Mouse (Mus musculus) hindbrain, embryonic 13.5 days (tissue): ENCODE data around the gene Sart1. TPM values are rescaled to one million over a fixed set of nuclear protein-coding genes. Genes with fewer than 3 reads are reported as not detected.
"Not testable (repeated sequence)": the region's sequence is repeated elsewhere in the genome, so short reads cannot be mapped to it uniquely, and the experiment has no call there.

Experiments used
- ATAC-seq: fragments of 200-750 bp; cut with Nextera tagmentation; 2 replicates; pipeline ENCODE4 v1.8.0; 2017; ENCODE audit warnings: moderate TSS enrichment; ENCODE audit not compliant: low FRiP score
- H3K27ac ChIP-seq: fragments of 300-500 bp; sonication (generic); 2 replicates; pipeline ENCODE4 v1.5.1; 2015; ENCODE audit warnings: inconsistent platforms, mild to moderate bottlenecking, moderate library complexity
- H3K27me3 ChIP-seq: fragments of 300-500 bp; sonication (generic); 2 replicates; pipeline ENCODE4 v1.6.1; 2015; ENCODE audit warnings: mild to moderate bottlenecking, inconsistent platforms
- H3K36me3 ChIP-seq: fragments of 300-500 bp; sonication (generic); 2 replicates; pipeline ENCODE4 v1.6.1; 2015; ENCODE audit warnings: mild to moderate bottlenecking, inconsistent platforms
- H3K4me1 ChIP-seq: fragments of 300-500 bp; sonication (generic); replicated peaks from 2 replicates; pipeline ENCODE4 v1.6.1; 2015; ENCODE audit warnings: inconsistent platforms
- H3K4me2 ChIP-seq: fragments of 300-500 bp; sonication (generic); 2 replicates; pipeline ENCODE4 v1.6.1; 2015; ENCODE audit warnings: inconsistent platforms, mild to moderate bottlenecking, moderate library complexity
- H3K4me3 ChIP-seq: fragments of 300-500 bp; sonication (generic); 2 replicates; pipeline ENCODE4 v1.5.1; 2015; ENCODE audit warnings: mild to moderate bottlenecking, inconsistent platforms
- H3K9ac ChIP-seq: fragments of 300-500 bp; sonication (generic); 2 replicates; pipeline ENCODE4 v1.6.1; 2015; ENCODE audit warnings: mild to moderate bottlenecking, inconsistent platforms
- H3K9me3 ChIP-seq: fragments of 300-500 bp; sonication (generic); 2 replicates; pipeline ENCODE4 v1.6.1; 2016; ENCODE audit warnings: inconsistent platforms
- WGBS: fragments of 180-500 bp; shearing (Covaris S2); methylation state at CpG from one replicate; pipeline ENCODE4 v1.1.7; 2015; 5-methylcytosine and 5-hydroxymethylcytosine counted together
- polyA plus RNA-seq: library from polyadenylated mRNA; unstranded; fragments of >200 nt; fragmentation: Nextera tagmentation; extraction: Ambion mirVana; gene quantifications from 2 replicates; pipeline ENCODE4 v1.2.1, GENCODE M21; 2015

Sart1 gene
- polyA plus RNA-seq, 1 experiment from 2014 or later = 72.1 TPM

DNA sequence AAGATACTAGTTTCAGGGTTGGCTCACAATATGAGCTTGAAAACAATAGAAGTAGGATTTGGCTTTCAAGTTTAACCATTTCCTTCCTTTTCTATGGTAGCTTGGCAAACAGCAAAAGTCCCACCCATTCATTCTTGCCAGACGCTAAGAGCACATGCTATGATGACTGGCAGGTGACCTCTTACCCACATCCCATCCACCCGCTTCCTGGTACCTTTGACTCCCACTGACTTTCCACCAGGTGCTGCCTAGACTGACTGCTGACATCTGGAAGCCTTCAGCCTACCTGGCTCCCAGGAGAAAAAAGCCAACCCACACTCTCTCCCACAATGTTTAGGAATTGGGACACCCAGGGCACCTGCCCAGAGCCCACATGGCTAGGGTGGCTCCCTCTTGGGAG lies 24.4 kb downstream of the Sart1 start:
- Histone ChIP-seq H3K27me3 (no peaks in the 10 kb centered on the region), H3K9ac (no peak overlapping the region), H3K4me3 (no peak overlapping the region), H3K36me3 (peaks cover 33% of the 10 kb centered on the region), H3K4me1 (peaks cover 26% of the 10 kb centered on the region), H3K27ac (no peak overlapping the region), H3K4me2 (no peak overlapping the region), H3K9me3 (no peaks in the 10 kb centered on the region)
- WGBS = 93% methylated on average over 2 of the region's 2 CpGs
- ATAC-seq = no peak

DNA sequence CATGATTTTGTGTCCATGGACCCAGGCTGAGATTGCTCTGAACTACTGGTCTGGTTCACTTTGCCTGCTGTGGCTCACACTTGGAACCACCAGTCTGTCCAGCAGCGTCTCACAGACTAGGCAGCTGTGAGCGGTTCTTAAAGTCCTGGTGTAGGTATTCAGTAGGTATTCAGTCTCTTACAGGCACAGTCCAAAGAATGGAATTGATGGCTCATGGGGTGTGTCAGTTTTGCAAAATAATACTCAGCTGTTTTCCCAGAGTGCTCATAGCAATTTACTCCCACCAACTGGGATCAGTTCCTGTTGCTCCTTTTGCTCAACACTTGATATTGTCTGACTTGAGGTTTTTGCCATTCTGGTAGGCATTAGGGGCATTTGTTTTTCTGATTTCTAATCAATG lies 26.3 kb downstream of the Sart1 start:
- no peak overlapping the region for H3K9ac ChIP-seq

DNA sequence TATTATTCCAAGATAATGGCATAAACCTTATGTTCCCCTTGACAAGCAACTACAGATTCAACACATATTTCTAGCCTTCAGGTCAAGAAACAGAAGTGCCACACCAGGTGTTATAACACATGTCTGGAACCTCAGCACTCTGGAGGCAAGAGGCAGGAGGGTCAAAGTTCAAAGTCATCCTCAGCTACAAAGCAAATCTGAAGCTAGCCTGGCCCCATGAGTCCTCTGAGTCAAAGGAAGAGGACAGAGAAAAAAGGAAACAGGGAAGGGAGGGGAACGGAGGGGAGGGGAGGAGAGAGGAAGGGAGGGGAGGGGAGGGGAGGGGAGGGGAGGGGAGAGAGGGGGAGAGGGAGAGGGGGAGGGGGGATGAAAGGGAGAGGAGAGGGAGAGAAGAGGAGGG lies 32.4 kb downstream of the Sart1 start:
- Histone ChIP-seq H3K27me3 (no peaks in the 10 kb centered on the region), H3K27ac (no peak overlapping the region), H3K9ac (no peak overlapping the region), H3K36me3 (no peaks in the 10 kb centered on the region), H3K9me3 (no peaks in the 10 kb centered on the region), H3K4me3 (no peak overlapping the region), H3K4me2 (no peak overlapping the region), H3K4me1 (no peaks in the 10 kb centered on the region)
- no peak for ATAC-seq
- WGBS = no CpG with 5 or more reads among the region's 1 CpGs

More for the DNA sequence above, 26.3 kb downstream of the Sart1 start:
- H3K27me3 ChIP-seq = no peaks in the 10 kb centered on the region
- no peak for ATAC-seq
- H3K4me3 ChIP-seq = no peak overlapping the region
- no peak overlapping the region for H3K27ac ChIP-seq
- peaks cover 23% of the 10 kb centered on the region for H3K36me3 ChIP-seq
- 80% methylated on average over 2 of the region's 2 CpGs for WGBS
- peaks cover 12% of the 10 kb centered on the region for H3K4me1 ChIP-seq
- H3K9me3 ChIP-seq = no peaks in the 10 kb centered on the region
- no peak overlapping the region for H3K4me2 ChIP-seq

DNA sequence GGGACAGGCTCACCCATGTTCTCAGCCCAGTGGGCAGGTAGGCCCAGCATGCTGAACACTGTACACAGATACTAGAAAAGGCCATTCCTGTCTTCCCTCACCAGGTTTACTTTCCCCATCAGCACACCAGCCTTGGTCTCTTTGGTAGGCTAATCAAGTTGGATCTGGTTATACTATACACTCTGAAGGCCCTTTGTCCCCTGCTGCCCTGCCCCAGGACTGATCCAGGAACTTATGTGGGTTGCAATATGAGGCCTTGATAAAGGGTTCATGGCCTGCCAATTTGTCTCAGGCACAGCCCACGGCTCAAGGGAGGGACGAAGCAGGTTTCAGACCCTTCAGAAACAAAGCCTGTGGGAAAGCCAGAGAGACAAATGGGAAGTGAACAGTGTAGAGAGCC lies 34.9 kb downstream of the Sart1 start:
- no peak overlapping the region for H3K4me3 ChIP-seq
- no peak for ATAC-seq
- 89% methylated on average over 2 of the region's 2 CpGs for WGBS
- H3K9ac ChIP-seq = no peak overlapping the region
- H3K4me1 ChIP-seq = peaks cover 6% of the 10 kb centered on the region
- no peaks in the 10 kb centered on the region for H3K9me3 ChIP-seq
- peaks cover 6% of the 10 kb centered on the region; the same call in 1 of the 2 replicates for H3K27me3 ChIP-seq
- no peak overlapping the region for H3K27ac ChIP-seq
- H3K36me3 ChIP-seq = no peaks in the 10 kb centered on the region
- H3K4me2 ChIP-seq = no peak overlapping the region

DNA sequence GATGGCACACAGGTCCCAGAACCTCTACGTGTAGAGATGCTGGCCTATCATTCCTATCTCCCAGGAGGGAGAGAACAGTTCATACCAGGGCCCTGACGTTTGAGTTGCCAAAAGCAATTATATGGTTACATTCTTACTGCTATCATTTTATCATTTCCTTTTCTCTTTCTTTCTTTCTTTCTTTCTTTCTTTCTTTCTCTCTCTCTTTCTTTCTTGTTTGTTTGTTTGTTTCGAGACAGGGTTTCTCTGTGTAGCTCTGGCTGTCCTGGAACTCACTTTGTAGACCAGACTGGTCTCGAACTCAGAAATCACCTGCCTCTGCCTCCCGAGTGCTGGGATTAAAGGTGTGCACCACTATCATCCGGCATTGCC lies 39.0 kb downstream of the Sart1 start, which contains the start of gene Cst6:
Cst6 (minus strand) TSS at position 73 of the 372 bp plus-strand sequence.
- 63% methylated on average over 6 of the region's 6 CpGs for WGBS
- H3K9me3 ChIP-seq, H3K4me1 ChIP-seq, ATAC-seq, H3K27ac ChIP-seq, H3K36me3 ChIP-seq, H3K27me3 ChIP-seq: not testable (repeated sequence)
- H3K9ac ChIP-seq = peak within 1 kb of the TSS; percentile 79
- H3K4me2 ChIP-seq = peak within 1 kb of the TSS; percentile 73
- peak within 1 kb of the TSS; percentile 42 for H3K4me3 ChIP-seq

DNA sequence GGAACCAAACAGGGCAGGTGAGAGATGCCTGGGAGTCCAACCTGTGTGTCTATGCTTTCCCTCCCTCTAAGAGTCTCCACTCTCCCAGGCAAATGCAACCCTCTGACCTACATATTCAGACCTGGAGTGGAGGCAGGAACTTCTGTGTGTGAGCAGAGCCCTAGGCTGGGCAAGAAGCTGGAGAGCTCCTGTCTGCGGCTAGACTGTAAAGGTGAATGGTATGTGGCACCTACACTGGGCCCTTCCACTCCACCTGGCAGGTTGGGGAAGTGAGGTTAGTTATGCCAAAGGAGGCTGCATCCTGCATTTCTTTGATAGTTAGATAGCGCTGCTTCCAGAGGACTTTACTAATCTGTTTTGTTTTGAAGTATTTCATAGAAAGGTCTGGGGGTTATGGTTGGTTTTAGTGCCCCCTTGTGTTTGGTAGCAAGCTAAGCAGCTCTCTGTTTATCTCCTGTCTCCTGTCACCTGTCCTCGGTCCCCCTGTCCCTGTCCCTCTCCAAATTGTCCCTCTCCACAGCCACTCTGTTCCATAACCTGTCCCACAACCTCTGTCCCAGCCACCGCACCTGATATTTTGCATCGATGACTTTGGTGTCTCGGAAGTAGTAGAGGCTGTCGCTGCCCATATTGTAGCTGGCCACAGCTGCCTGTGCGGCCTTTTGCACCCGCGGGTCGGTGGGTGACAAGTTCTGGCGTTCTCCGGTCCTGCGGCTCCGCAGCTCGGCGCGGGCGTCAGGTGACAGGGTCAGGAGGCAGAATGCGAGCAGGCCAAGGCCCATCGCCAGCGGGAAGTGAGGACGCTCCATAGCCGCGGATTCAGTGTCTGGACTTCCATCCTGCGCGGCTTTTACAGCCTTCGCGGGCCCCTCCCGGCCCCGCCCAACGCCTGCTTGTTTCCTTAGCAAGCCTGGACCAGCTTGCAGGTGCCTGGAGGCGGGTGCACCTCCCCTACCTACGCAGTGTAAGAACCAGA lies 39.7 kb downstream of the Sart1 start:
- Histone ChIP-seq H3K4me1 (peaks cover 6% of the 10 kb centered on the region), H3K27me3 (peaks cover 6% of the 10 kb centered on the region; the same call in 1 of the 2 replicates), H3K27ac (no peak overlapping the region), H3K9me3 (no peaks in the 10 kb centered on the region), H3K4me2 (peak overlapping the region; percentile 73), H3K4me3 (peak overlapping the region; percentile 42), H3K9ac (peak overlapping the region; percentile 79), H3K36me3 (no peaks in the 10 kb centered on the region)
- 7% methylated on average over 34 of the region's 34 CpGs for WGBS
- ATAC-seq = 0 out of 2 replicates have a peak, but pooled peaks have one; percentile 59

DNA sequence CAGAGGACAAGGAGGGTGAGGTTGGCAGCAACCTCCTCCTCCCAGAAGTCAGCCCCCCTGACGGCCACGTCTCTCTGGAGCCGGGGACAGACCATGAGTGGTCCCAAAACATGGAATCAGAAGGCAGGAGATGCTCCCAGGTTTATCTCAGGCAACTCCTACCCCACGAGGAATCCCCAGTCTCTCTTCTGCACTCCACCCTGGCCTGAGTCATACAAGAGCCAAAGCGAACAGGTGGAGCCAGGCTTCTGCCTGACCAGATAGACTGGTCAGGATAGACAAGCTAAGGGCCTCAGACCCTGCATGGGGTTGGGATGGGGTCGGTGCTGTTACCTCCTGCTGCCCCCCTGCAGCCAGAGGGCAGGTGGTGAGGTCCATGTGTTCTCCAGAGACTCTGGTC lies 40.4 kb downstream of the Sart1 start:
- 79% methylated on average over 6 of the region's 6 CpGs for WGBS
- H3K27ac ChIP-seq = no peak overlapping the region
- H3K9me3 ChIP-seq = no peaks in the 10 kb centered on the region
- no peak overlapping the region for H3K4me3 ChIP-seq
- no peak for ATAC-seq
- H3K4me2 ChIP-seq = no peak overlapping the region
- peak overlapping the region; percentile 5; the same call in 1 of the 2 replicates for H3K9ac ChIP-seq
- H3K4me1 ChIP-seq = peaks cover 6% of the 10 kb centered on the region
- no peaks in the 10 kb centered on the region for H3K36me3 ChIP-seq
- H3K27me3 ChIP-seq = peaks cover 6% of the 10 kb centered on the region; the same call in 1 of the 2 replicates

DNA sequence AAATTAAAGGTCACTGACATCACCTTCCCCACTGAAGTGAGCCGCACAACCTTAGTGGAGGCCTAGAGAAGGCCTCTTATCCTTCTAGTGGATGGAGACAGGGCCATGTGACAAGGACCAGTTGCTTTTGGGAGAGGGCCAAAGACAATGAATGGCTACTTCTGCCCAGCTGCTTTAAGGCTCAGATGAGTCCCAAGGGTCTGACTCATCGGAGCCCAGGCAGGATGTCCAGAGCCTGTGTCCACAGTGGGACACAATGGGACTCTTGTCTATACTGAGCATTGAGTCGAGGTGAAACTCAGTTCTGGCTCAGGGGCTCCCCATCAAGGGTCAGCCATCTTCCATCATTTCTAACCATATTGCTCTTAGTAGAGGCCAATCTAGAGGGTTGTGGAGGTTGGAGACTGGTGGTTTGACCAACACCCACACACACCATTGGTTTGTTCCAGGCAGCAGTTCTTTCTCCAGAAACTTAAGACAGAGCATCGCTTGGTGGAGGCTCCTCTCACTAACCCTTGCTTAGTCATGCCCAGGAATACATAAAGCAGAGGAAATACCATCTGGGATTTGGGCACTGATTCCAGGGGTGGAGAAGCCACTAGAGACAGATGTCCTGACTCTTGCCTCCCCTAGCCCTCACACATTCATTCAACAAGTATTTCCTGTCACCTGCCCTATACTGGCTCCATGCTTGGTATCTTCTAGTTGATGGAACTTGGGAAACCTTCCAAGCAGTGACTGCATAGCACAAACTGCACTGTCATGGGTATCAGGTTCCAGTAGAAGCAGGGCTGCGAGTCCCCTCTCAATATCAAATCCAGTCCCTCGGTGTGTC lies 43.0 kb downstream of the Sart1 start:
- no peak overlapping the region for H3K27ac ChIP-seq
- WGBS = 80% methylated on average over 6 of the region's 6 CpGs
- no peaks in the 10 kb centered on the region for H3K36me3 ChIP-seq
- H3K9ac ChIP-seq = no peak overlapping the region
- H3K4me1 ChIP-seq = peaks cover 6% of the 10 kb centered on the region
- H3K4me3 ChIP-seq = no peak overlapping the region
- no peaks in the 10 kb centered on the region for H3K9me3 ChIP-seq
- no peak overlapping the region for H3K4me2 ChIP-seq
- ATAC-seq = no peak
- H3K27me3 ChIP-seq = peaks cover 9% of the 10 kb centered on the region; the same call in 1 of the 2 replicates

DNA sequence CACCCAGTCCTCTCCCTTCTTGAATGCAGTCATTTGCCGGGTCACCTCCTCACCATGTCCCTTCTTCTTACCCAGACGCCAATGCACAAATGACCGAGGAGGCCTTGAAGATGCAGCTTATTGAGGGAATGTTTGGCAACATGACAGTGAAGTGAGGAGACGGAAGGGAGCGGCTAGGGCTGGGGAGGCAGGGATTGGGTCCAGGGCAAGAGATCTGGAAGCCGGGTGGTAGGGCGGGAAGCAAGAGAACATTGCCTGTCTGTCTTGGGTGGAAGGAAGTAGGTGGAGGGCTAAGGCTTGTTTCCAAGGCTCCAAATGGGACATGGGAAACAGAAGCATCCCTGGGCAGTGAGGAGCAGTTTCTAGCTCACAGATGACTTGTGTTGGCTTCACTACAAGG lies 47.1 kb downstream of the Sart1 start:
- Histone ChIP-seq H3K9me3 (no peaks in the 10 kb centered on the region), H3K36me3 (no peaks in the 10 kb centered on the region), H3K4me2 (no peak overlapping the region), H3K27me3 (0 out of 2 replicates have a peak, but pooled peaks cover 3% of the 10 kb centered on the region), H3K27ac (no peak overlapping the region), H3K9ac (no peak overlapping the region), H3K4me3 (no peak overlapping the region), H3K4me1 (no peaks in the 10 kb centered on the region)
- 94% methylated on average over 7 of the region's 7 CpGs for WGBS
- no peak for ATAC-seq

DNA sequence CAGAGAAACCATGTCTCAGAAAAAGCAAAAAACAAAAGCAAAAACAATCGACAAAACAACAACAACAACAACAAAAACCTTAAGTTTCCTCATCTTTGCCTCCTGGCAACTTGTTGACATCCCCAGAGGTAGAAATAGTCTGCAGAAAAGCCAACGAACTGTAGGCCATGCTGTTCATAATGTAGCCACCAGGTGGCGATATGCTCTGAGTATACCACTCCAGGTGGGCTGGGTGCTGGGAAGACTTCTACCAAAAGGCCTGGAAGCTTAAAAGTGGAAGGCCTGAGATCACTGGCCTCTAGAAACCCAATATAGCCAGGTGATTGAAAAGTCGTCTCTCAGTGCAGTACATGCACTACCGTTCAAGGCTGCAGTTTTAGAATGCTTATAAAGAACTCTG lies 50.5 kb downstream of the Sart1 start:
- no peak overlapping the region for H3K4me3 ChIP-seq
- no peaks in the 10 kb centered on the region for H3K4me1 ChIP-seq
- H3K27me3 ChIP-seq = 0 out of 2 replicates have a peak, but pooled peaks cover 3% of the 10 kb centered on the region
- no peak overlapping the region for H3K27ac ChIP-seq
- WGBS = 20% methylated on average over 5 of the region's 5 CpGs
- no peak overlapping the region for H3K9ac ChIP-seq
- no peak for ATAC-seq
- H3K9me3 ChIP-seq = no peaks in the 10 kb centered on the region
- no peaks in the 10 kb centered on the region for H3K36me3 ChIP-seq
- no peak overlapping the region for H3K4me2 ChIP-seq

DNA sequence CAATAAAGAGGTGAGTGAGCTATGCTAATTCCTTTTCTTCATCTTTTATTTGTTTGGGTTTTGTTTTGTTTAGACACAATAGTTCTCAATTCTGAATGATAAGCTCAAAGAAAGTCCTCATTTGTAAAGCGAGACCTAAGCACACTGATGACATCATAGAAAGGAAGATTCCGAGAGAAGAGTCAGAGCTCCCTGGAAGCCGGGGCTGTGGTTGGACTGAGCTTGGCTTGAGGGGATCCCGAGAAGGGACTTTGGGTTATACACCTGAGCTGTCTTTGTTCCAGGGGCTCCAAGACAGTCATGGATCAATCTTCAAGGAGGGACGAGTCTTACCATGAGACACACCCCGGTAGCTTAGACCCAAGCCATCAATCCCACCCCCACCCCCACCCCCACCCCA lies 53.1 kb downstream of the Sart1 start, which contains the start of gene Catsper1:
Catsper1 (plus strand) TSS at position 301 of the 400 bp plus-strand sequence.
- no peaks in the 10 kb centered on the region for H3K36me3 ChIP-seq
- H3K27me3 ChIP-seq = no peaks in the 10 kb centered on the region
- H3K27ac ChIP-seq = no peak within 1 kb of the TSS
- no peak for ATAC-seq
- H3K9ac ChIP-seq = no peak within 1 kb of the TSS
- H3K4me2 ChIP-seq = no peak within 1 kb of the TSS
- 93% methylated on average over 6 of the region's 6 CpGs for WGBS
- H3K9me3 ChIP-seq = no peaks in the 10 kb centered on the region
- H3K4me3 ChIP-seq = no peak within 1 kb of the TSS
- no peaks in the 10 kb centered on the region for H3K4me1 ChIP-seq

DNA sequence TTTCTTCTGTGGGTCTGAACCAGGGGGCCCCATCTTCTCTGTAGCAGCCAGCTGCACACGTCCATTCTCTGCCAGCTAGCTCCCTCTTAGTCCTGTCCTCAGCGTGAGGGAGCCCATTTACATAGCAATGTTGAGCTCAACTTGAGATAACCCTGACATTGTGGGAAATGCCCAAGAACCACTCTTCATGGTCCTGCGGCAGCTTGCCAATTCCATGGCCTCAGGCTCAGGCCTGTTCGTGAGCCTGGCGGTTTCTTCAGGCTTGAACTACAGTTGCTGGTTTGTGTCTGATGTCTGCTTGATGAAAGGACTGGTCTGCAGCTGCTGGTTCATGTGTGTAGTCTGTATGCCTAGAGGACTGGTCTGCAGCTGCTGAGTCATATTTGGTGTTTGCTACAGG lies 53.8 kb downstream of the Sart1 start:
- Histone ChIP-seq H3K4me2 (no peak overlapping the region), H3K27me3 (no peaks in the 10 kb centered on the region), H3K4me1 (no peaks in the 10 kb centered on the region), H3K9me3 (no peaks in the 10 kb centered on the region), H3K36me3 (no peaks in the 10 kb centered on the region), H3K4me3 (no peak overlapping the region), H3K9ac (no peak overlapping the region), H3K27ac (no peak overlapping the region)
- WGBS = 82% methylated on average over 5 of the region's 5 CpGs
- ATAC-seq = no peak
